Mouse (Mus musculus): Measurements from ENCODE around the gene Nans. TPM values are rescaled to one million over a fixed set of nuclear protein-coding genes. Genes with fewer than 3 reads are reported as not detected.

Nans gene
- 10 to 100 TPM; 15.5 to 16.5 TPM for total RNA-seq (2021)

DNA sequence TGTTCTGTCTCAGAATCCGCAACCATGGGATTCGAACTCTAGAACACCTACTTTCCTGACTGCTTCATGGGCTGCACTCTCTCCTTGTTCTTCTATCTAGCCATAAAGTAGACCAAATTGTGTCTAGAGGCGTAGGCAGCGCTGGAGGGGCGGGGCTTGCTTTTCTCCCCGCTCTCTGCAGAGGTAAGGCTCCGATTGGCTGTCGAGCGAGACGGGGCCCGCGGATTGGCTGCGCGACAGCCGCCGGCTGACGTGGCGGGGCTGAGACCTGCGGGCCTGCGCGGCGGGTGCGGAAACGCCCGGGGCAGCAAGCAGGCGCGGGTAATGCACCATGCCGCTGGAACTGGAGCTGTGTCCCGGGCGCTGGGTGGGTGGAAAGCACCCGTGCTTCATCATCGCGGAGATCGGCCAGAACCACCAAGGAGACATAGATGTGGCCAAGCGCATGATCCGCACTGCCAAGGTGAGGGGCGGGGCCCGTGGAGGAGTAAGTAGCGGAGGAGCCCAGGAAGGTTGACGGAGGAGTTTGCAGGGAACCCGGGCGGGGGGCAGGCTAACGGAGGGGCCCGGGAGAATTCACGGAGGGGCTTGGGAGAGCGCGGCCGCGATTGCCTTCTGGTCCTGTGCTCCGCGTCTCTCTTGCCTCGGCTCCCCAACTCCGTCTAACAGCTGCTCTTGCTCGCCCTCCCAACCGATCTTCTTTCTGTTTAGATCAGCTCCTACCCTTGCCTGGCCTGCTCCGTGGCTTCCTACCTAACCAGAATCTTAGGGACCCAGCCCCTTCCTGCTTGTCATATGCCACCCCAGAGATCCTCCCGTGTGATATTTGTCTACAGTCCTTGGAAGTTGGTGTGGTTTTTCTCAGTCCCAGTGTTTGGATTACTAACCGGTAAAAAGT lies at the start of gene Nans:
Gene Nans, plus strand, starts transcription at position 221 of the 898 bp plus-strand sequence.
- intact Hi-C loops (cut with DNase I) = loop anchor here (5.0 kb wide), 1 partner anchor 37 kb away; the partner anchor contains the start of gene Anp32b
- DNase-seq (ENCODE audit: low spot score) = peak; percentile 92

DNA sequence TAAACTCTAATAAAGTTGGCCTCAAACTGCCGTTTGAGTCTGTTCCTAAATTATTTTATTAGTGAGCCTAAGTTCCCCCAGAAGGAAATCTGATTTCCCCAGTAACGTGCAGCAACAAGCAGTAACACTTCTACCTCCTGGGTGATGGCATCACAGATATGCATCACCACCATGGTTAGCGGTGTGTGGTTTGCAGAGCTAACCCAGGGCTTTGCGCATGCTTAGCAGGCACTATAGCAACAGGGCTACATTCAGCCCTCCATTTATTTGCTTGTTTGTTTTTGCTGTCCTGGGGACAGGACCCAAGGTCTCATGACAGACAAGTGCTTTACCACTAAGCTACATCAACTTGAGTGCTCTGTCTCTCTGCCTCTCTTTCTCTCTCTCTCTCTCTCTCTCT lies 46.5 kb upstream of the Nans start:
- intact Hi-C loops (cut with DNase I) = no loop called here

DNA sequence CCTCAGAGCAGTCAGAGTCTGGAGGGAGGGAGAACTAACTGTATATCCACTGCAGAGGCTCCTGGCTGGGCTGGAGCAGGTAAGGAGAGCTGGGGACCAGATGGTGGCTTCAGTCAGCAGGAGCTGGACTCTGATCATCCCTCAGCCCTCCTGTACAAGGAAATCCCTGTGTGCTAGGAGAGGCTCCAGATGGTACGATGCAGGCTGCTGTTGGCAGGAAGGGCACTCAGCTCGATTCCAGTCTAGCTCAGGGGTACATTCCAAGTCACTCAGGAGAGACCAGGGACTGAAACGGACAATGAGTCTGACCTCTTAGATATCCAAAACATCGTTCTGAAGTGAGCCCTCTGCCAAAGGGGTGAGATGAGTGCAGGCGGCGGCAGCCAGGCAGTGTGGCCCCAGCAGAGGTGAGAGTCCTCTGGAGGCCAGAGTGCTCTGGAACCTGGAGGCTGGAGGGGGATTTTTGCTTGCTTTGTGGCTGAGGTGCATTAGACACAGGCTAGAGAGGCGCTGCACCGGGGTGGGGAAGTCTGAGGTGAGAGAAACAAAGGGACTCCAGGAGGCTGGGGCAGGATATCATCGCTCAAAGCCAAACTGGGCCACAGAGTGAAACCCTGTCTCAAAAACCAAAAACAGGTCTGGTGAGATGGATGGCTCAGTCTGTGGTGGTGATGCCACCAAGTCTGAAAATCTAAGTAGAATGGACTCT lies 43.7 kb upstream of the Nans start:
- no peak for DNase-seq (ENCODE audit: low spot score)
- intact Hi-C loops (cut with DNase I) = no loop called here

More for the DNA sequence above, 46.5 kb upstream of the Nans start:
- no peak for DNase-seq (ENCODE audit: low spot score)

DNA sequence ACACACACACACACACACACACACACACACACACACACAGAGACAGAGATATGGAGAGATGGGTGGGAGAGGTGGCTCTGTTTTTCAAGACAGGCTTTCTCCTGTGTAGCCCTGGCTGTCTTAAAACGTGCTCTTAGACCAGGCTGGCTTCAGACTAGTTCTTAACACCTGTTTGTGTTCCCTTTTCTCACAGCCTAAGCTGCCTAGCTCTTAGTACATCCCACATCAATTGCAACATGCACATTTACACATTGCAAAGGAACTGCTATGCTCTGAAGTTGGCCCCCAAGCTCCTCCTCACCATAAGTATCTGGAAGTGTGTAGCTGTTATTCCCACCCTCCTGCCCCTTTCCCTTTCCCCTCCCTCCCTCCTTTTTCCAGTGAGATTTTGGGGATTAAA lies 41.6 kb upstream of the Nans start:
- DNase-seq (ENCODE audit: low spot score) = no peak
- intact Hi-C loops (cut with DNase I) = no loop called here

DNA sequence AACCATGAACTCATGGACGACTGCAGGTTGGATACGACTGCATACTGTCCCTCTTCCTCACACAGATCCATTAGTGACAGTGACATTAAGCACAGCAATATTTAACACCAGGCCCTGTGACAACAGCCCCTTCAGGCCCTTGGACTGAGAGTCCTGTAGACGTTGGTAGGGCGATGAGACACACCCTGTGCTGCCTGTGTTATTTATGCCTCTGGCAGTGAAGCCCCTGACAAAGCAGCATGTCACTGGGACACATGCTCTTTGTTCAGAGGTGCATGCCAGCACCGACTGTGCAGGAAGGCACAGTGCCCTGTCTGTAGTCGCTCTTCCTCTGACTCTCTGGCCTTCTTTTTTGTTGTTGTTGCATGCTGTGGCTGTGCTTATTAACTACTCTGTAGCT lies 40.2 kb upstream of the Nans start:
- intact Hi-C loops (cut with DNase I) = no loop called here
- no peak for DNase-seq (ENCODE audit: low spot score)

DNA sequence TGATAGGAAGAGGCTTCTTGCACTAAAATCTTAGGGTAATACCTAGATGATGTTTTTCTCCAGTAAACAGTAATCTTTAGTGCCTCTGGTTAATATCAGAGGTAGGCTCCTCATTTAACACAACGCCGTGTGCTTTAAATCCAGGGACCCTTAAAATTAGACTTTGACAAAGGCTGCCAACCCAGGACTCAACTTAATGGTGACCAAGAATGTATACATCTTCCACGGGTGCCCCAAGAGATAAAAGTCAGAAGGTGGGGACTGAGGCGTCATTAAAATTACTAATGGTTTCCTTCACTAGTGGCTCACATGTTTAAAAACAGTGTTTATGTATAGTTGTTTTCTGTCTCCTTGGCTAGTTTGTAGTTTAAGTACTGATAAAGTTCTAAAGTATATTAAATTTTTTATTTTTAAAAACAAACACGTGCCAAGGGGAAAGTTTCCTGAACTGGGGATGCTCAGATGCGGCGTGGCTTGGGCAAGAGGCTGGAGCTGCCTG lies 39.0 kb upstream of the Nans start:
- DNase-seq (ENCODE audit: low spot score) = no peak
- intact Hi-C loops (cut with DNase I) = loop anchor here (2.0 to 5.0 kb wide), 2 partner anchors 37 to 49 kb away; partner anchors contain the start of gene Nans

DNA sequence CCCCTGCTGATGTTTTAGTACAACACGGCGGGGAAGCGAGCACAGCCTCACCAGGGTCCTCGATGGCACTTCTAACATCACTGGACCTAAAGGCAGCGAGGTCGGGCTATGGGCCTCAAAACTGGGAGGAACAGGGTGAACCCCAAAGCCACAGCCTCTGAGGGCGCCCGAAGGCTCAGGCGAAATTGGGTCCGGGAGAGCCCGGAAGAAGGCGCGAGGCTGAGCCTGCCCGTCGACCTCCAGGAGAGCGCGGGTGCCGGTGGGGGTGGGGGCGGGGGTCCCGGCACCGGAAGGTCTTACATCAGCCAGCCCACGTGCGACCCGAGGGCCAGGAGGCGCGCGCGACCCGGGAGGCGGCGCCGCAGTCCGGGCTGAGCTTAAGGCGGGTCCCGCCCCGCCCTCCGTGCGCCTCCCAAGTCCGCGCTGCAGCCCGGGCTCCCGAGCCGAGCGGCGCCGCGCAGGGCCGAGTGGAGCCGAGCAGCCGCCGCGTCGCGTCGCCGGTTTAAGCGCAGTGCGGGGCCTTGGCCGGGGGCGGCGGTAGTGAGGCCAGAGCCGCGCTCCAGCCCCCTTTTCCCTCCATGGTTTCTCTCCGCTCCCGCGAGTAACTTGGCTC lies 38.4 kb upstream of the Nans start, which contains the start of gene Anp32b:
Gene Anp32b, plus strand, starts transcription at position 384 of the 613 bp plus-strand sequence.
- intact Hi-C loops (cut with DNase I) = loop anchor here (2.0 to 5.0 kb wide), 2 partner anchors 37 to 48 kb away; partner anchors contain the start of gene Nans
- peak; percentile 88 for DNase-seq (ENCODE audit: low spot score)

DNA sequence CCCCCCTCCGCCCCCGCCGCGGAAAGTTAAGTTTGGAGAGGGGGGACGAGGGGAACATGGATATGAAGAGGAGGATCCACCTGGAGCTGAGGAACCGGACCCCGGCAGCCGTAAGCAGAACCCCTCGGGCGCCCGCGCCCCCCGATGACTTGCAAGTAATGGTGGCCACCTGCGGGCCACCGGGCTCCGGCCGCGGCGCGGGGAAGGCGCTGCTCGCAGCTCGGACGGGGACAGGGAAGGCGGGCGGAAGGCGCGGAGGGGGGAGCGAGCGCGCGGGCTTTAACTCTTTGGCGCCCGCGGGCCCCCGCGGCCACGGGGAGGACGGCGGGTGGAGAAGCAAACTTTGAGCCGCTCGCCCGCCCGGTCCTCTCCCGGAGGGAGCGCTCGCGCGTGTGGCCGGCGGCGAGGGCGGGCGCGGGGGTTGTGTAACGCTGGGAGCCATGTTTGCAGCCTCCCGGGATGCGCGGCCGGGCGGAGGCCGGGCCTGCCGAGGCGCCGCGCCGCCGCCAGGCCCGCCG lies 37.7 kb upstream of the Nans start:
- intact Hi-C loops (cut with DNase I) = loop anchor here (2.0 to 5.0 kb wide), 2 partner anchors 36 to 48 kb away; partner anchors contain the start of gene Nans
- peak; percentile 59 for DNase-seq (ENCODE audit: low spot score)

DNA sequence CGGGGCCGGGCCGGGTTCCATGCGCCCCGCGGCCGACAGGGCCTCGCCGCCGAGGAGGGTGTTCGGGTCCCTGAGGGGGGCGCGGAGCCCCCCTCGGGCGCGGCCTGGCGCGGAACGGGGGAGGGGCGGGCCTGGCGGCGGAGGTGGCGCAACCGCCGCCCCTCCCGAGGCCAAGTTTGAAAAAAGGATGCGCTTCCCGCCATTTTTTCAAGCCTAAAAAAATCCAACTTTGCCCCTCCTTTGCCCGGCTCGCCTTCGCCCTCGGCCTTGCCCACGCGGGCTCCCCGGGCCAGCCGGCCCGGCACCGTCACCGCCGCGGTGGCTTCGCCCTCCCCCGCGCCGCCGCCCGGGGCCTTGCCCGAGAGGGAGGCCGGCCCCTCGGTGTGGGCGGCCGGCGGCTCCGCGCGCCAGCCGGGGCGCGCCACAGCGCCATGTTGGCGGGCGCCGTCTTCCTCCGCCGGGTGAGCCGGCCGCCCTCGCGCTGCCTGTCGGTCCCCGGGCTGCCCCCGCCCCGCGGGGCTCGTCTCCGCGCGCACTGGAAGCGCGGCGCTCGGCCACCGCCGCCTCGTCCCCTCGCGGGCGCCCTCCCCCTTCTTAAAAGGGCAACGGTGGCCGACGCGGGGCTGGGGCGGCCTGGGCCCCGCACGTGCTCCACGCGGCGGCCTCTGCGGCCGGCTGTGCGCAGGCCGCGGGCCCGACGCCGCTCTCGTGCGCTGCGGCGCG lies 37.1 kb upstream of the Nans start:
- peak; percentile 49 for DNase-seq (ENCODE audit: low spot score)
- intact Hi-C loops (cut with DNase I) = loop anchor here (1.0 to 5.0 kb wide), 3 partner anchors 35 to 63 kb away; partner anchors contain the start of genes Nans and Trmo

DNA sequence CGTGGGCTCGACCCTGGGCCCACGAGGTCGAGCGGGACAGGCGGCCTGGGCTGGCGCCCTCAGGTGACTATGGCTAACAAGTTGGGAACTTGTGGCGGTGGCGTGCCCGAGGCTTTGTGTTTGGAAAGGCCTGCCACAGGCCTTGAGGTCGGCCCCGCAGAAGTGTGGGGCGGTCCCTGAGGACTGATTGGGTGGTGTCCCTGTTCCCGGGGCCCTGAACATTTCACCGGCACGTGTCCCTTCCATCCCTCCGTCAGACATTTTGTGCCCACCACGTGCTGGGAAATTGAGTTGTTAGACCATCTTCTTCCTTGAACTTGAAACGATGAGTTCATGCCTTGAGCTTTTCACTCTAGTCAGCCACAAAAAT lies 36.6 kb upstream of the Nans start:
- DNase-seq (ENCODE audit: low spot score) = peak; percentile 30
- intact Hi-C loops (cut with DNase I) = loop anchor here (1.0 to 5.0 kb wide), 2 partner anchors 35 to 63 kb away; partner anchors contain the start of genes Nans and Trmo

DNA sequence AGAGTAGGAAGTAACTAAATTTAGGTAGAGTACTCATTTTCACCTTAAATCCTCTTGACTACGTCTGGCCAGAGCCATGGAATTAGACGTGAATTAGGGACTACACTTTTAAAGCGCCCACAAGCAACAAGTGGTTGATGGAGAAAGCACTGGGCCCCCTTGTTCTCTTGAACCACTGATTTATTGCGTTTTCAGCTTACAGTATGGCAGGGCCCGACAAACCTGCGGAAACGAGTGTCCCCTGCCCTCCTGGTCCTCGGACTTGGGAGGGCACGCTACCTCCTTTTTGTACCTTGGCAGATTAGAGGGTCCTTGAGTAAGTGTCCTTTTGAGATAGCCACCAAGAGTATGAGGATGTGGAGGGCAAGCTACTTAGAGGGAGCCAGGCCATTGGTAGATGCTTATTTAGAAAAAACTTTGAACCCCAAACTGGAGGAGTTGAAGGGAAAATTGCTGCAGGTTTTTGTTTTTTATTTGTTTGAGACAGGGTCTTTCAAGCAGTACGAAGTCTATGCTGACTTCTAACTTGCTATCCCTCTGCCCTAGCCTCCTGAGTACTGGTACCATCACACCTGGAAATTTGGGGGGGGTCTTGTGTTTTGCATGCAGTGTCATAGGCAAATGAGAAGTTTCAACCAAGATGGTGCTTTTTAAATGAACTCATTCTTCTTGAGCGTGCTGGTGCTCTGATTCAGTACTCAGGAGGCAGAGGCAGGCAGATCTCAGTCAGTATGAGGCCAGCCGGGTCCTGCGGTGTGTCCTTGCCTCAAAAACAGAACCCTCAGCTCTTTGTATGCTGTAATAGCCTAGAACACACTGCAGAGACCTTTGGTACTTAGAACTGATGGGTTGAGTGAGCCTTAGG lies 36.0 kb upstream of the Nans start:
- DNase-seq (ENCODE audit: low spot score) = no peak
- intact Hi-C loops (cut with DNase I) = loop anchor here (1.0 to 5.0 kb wide), 2 partner anchors 34 to 64 kb away; partner anchors contain the start of genes Nans and Trmo

DNA sequence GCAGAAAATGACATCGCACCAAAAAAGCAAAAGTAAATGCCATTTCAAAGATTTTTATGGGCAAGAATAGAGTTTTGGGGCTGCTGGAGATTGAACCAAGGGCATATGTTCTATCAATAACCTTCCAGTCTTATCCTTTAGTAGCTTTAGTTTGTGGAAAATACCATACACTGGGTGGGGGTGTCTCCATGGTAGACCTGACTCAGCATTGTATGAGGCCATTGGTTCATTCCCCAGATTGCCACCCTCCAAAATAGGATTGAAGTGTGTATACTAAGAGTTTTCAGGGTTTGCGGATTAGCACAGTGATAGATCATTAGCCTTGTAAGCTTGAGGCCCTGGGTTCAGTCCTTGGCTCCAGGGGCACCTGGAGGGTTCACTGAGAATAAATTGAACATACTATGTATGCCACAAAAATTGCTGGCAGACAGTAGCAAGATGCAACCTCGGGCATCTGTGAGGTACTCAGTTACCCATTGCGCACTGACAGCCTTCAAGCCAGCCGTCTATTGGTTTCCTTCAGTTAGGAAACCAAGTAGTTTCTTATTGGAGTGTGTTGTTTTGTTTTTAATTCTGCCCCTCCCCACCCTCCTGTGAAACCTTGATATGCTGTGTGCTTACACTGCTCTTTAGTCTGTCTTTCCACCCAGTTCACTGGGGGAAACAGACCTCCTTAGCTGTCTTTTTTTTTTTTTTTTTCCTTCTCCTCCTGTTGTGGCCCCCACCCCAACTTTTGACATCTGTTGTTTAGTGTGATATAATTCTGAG lies 34.8 kb upstream of the Nans start:
- intact Hi-C loops (cut with DNase I) = loop anchor here (5.0 kb wide), 1 partner anchor 33 kb away; the partner anchor contains the start of gene Nans

DNA sequence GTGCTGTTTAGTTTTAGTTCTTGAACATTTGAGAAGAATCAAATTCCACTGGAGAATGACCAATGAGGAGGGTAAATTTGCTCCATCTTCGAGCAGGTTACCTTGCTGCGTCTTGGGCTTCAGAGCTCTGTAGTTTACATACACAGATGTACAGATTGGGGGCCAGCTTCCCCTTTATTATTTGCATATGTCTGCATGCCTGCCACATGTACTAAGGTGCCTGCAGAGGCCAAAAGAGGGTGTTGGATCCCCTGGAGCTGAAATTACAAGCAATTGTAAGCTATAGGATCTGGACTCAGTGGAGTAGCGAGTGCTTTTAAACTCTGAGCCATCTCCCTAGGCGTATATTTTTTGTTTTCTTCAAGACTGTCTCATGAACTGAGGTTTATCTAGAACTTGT lies 32.3 kb upstream of the Nans start:
- DNase-seq (ENCODE audit: low spot score) = no peak
- intact Hi-C loops (cut with DNase I) = no loop called here

More for the DNA sequence above, 34.8 kb upstream of the Nans start:
- no peak for DNase-seq (ENCODE audit: low spot score)

DNA sequence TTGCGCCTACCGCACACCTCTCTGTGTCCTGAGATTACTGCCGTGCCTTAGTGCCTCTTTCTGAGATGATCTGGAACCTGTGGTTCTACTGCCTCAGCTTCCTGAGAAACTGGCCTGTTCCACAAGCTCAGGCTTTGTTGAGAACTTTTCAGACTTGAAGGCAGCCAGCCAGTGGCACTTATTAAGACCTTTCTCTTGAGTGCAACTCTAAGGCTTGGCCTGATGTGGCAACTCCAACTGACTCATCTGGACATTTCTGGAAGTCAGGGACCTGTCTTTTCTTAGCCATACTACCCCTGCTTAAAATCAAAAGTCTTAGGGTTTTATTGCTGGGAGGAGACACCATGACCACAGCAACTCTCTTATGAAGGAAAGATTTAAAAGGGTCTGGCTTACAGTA lies 31.9 kb upstream of the Nans start:
- no peak for DNase-seq (ENCODE audit: low spot score)
- intact Hi-C loops (cut with DNase I) = no loop called here

DNA sequence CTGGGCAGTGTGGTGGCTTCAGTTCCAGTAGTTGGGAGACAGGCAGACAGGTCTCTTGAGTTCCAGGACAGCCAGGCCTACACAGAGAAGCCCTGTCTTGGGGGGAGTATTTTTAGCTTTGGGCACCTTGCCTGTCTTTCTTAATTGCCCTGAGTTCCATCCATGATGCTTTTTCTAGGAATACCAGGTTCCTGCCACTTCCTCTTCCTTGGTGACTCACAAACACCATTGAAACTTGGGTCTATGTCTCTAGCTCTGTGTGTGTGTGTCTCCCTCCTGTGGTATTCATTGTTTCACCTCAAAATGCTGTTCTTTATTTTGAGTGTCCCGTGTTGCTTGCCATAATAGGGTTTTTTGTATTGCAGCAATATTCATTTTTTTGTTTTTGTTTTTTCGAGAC lies 30.6 kb upstream of the Nans start:
- no peak for DNase-seq (ENCODE audit: low spot score)
- intact Hi-C loops (cut with DNase I) = no loop called here

DNA sequence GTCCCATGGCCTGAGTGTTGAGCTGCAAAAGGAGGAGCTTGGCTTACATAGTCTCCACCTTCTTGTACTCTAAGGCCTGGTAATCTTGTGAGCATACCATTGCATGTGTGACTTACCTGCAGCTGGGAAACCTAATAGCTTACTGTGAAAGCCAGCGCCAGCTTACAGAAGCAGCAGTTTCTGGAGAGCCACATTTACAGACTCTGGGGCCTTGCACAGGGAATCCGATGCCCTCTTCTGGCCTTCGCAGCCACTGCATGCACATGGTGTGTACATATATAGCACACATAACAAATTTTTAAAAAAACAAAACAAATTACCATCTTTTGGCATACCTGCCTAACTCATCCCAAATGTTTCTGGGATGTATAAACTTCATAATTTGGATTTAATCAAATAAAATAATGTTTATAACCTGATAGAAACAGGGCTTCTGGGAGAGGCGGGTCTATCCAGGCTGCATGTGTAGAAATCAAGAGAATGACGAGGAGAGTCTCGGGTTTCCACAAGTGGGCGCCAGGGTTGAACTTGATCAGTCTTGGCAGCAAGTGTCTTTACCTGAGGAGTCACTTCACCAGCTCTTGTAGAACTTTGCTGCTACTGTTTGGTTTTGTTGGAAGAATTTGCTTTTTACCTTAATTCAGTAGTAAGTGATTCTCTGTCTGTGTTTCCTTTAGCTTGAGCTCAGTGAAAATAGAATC lies 25.8 kb upstream of the Nans start:
- DNase-seq (ENCODE audit: low spot score) = no peak
- intact Hi-C loops (cut with DNase I) = no loop called here

DNA sequence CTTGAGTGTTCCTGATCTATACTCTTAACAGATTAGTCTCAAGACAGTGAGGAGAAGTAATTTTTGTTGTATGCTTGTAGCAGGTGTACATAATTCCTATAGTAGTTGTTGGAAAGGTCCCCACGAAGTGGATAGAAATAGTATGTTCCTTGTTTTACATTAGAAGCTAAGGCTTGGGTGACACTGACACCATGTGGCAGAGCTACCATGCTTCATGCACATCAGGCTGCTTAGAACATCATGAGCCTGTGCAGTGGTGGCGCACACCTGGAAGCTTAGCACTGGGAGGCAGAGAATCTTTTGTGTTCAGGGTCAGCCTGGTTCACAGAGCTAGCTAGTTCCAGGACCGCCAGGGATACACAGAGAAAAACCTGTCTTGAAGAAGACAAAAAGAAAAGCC lies 23.3 kb upstream of the Nans start:
- intact Hi-C loops (cut with DNase I) = loop anchor here (2.0 kb wide), 1 partner anchor 265 kb away; no protein-coding TSS in a partner anchor
- no peak for DNase-seq (ENCODE audit: low spot score)
